Mouse (Mus musculus): ENCODE measurements around the gene Theg. TPM values are rescaled to one million over a fixed set of nuclear protein-coding genes. Genes with fewer than 3 reads are reported as not detected.
A peak's percentile ranks its signal among the peaks of the same experiment; 100 is the strongest.

The Theg gene
- not detected for total RNA-seq (2021)
- long read RNA-seq, experiment 1: 0 reads
- long read RNA-seq, experiment 2: 0 reads

- no peak for DNase-seq (ENCODE audit: low spot score)
These were observed at the start of gene Theg for GRCm38 (mm10) chr10:79587061-79587751. Gene Theg (minus strand): TSS chr10:79587331.

DNA sequence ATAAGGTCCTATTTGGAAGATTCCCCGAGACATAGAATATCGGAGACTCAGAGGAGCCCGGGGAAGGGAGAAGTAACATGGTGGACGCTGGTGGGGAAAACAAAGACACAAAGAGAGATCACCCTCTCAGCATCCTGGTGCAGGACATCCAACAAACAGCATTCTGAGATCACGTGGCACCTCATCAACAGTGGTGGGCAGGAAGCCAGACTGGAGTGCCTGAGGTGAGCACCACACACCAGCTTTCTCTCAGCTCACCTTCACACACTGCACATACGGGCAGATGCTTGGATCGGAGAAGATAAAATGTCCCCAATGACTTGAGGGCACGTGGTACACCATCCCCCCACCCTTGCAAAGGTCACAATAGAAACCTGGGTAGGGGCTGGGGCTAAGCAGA is 49.2 kb upstream of the Theg start:
- no peak for DNase-seq (ENCODE audit: low spot score)

DNA sequence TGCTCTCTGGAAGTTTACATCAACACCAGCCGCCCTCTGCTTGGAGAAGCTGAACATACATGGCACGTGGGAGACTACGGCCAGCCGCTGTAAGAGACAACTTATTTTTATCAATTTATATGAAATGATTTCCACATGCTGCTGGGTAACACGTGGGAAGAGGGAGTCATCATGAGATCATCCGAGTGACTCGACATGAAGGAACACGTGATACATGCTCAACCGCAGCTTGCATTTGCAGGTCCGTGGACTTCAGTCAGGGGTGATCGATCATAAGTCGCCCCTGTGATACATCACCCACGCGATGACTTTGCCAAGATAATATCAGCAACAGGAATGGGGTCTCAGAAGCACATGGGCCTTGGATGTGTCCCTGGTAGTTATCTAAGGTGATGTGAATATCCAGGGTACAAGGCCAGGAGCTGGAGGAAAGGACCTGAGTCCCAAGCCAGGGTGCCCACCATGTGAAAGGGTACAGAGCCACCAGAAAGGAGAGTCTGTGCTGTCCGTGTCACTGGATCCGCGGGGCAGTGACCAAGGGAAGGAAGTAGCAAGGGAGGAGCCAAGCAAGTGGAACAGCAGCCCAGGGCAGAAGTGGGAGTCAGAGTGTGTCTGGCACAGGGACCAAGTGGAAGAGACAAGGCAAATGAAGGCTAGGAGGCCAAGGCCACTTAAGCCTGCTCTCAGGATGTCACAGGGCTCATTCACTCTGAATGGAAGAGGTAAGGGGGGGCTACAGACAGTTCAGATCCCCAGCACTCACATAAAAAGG is 46.1 kb upstream of the Theg start:
- no peak for DNase-seq (ENCODE audit: low spot score)

DNA sequence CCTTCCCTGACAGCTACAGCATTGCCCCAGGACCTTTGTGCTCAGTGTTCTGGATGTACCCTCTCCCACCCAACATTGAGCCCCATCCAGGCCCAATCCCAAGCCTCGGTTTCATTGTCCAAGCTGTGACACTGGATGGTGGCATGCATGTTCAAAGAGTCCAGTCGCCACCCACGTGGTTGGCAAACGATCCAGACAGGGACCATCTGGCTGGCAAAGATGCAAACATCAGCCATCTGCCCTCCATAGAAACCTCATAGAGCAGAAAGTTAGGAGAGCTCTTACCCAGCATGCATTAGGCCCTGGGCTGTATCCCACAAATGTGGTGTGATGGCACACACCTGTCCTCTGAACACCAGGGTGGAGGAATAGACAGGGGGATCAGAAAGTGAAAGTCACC is 44.3 kb upstream of the Theg start:
- DNase-seq (ENCODE audit: low spot score): no peak

- no peak for DNase-seq (ENCODE audit: low spot score)
These were observed 41.2 kb upstream of the Theg start for GRCm38 (mm10) chr10:79628377-79628776.

GRCm38 (mm10) chr10:79626156-79626555 is 39.0 kb upstream of the Theg start:
- DNase-seq (ENCODE audit: low spot score): no peak

- no peak for DNase-seq (ENCODE audit: low spot score)
These were observed 38.3 kb upstream of the Theg start for GRCm38 (mm10) chr10:79625398-79625797.

GRCm38 (mm10) chr10:79623950-79624349 is 36.8 kb upstream of the Theg start:
- DNase-seq (ENCODE audit: low spot score): peak; percentile 40

GRCm38 (mm10) chr10:79616376-79616775 is 29.2 kb upstream of the Theg start:
- DNase-seq (ENCODE audit: low spot score): no peak

DNA sequence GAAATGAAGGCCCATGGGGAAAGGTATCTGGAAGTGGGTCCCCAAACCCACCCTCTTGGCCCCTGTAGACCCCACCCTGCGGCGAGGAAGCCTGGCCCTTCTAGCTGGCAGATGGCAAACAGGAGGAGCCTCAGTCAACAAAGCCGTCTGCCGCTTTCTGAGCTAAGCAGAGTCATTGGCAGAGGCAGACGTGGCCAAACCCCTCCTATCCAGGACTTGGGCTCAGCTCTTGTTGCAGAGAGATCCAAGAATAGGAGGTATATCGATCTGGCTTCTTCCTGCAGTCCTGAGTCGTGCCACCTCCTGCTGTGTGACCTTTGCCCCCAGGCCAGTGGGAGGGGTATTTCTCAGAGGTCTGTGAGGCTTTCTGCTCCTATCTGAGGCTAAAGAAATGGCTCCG is 28.7 kb upstream of the Theg start:
- no peak for DNase-seq (ENCODE audit: low spot score)

- no peak for DNase-seq (ENCODE audit: low spot score)
These were observed 27.1 kb upstream of the Theg start for GRCm38 (mm10) chr10:79614305-79614643.

DNA sequence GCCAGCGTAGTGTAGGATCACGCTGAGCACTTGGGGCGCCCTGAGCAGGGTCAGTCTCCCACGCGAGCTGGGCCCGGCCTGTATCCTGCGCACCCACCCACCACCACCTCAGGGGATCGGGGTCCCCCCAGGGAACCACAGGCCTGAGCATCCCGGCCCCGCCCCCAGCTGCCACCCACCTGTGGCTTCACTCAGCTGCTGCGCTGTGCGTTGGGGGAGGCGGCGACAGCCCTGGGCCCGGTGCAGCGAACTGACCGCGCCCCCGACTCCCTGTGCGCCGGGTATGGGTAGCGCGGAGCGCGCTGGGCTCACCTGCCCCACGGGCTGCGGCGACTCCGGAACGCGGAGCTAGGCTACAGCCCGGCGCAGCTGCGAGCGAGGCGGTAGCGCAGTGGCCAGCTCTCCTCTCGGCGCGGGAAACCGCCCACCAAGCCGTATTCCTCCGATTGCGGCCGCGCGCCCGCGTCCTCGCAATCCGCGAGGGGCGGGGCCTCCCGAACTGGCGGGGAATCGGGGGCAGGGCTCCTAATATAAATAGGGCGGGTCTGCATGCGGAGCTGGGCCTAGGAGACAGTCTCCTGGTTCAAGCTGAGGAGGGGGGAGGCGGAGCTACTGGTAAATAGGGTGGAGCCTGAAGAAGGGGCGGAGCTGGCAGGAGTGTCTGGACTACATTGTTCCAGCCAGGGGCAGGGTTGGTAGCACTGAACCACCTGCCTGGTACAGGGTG is 26.6 kb upstream of the Theg start, which contains the start of gene C2cd4c:
Gene C2cd4c, minus strand, starts transcription at position 448 of the 727 bp plus-strand sequence.
- DNase-seq (ENCODE audit: low spot score): peak; percentile 59

- DNase-seq (ENCODE audit: low spot score): no peak
These were observed 25.3 kb upstream of the Theg start for GRCm38 (mm10) chr10:79612192-79613135.

DNA sequence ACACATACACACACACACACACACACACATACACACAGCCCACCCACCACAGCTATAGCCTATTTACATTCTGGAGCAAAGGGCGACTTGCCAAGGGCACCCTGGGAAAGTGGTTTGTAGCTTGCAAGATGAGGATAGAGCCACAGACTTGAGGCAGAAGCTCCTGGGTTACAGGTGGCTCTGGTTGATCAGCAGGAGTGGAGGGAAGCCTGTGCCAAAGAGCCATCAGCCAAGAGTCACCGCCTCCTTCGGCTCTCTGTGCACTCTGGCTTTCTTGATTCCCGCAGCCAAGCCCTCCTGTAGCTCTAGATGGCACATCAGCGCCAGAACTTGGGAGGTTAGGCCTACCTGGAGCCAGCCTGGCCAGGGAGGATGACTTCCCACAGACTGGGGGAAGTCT is 24.2 kb upstream of the Theg start:
- no peak for DNase-seq (ENCODE audit: low spot score)

GRCm38 (mm10) chr10:79609276-79609675 is 22.1 kb upstream of the Theg start:
- no peak for DNase-seq (ENCODE audit: low spot score)

DNA sequence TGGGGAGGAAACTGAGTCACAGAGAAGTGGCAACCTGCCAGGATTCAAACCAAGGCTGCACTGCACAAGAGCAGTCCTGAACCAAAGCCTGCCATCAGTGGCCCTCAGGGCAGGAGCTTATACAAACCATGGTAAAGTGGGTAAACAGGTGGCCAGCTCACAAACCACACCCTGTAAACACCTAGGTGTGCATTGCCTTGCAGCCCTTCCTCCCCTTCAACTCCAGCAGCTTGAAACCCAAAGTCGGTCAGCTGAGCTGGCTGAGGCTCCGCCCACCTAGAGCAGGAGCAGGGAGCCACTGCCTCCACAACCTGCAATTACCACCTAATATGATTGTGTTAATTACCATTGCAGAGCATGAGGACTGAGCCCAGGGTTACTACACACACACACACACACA is 20.8 kb upstream of the Theg start:
- DNase-seq (ENCODE audit: low spot score): no peak

DNA sequence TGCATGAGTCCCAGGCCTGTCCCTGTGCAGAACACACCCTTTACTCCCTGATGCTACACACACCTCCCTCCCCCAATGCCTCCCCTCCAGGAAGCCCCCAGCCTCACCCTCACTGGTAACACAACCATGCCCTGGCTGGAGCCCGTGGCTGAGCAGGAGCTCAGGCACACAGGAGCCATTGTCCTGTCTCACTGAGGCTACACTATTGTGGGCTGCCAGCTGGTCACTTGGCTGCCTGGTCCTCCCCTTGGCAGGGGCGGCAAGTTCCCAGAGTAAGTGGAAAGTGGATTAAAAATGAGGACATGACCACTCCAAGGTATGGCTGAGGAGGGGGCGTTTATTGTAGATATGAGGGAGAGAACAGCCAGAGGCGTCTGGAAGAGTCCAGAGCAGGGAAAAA is 19.4 kb upstream of the Theg start:
- no peak for DNase-seq (ENCODE audit: low spot score)

GRCm38 (mm10) chr10:79597936-79598230 is 10.8 kb upstream of the Theg start:
- DNase-seq (ENCODE audit: low spot score): no peak

DNA sequence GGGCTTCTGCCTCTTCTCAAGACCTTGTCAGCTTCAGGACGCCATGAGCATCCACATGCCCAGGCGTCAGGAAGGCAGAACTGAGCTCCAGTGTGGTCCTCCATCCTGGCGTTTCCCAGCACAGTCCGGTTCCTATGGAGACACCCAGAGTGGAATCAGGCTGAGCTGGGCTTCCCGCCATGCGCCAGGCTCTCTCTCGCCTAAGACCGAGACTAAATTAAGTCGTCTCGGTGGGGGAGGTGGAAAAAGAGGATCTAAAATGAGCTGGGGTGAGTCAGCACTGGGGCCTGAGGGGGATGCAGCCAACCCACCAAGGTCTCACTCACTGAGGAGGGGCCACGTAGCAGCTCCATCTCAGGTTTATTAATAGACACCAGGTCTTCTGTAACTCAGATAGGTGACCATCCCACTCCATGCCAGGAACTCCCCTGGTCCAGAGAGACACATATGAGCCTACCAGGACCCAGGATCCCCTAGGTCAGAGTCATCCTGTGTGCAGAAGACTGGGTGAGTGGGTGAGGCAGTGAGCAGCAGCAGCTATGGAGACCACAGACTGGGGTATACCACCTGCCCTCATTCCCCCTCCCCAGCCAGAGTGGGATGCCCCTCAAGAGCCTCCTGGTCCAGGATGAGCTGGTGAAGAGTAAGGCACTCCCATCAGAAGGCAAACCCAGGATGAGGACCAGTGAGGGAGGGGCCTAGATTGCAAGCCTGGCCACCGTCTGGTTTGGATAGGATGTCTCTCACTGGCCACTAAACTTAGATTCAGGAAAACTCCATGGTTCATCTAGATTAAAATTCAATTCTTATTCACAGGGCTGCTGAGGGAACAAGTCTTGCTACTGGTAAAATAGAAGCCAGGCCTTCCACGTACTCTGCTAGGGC is 10.2 kb upstream of the Theg start:
- DNase-seq (ENCODE audit: low spot score): no peak

DNA sequence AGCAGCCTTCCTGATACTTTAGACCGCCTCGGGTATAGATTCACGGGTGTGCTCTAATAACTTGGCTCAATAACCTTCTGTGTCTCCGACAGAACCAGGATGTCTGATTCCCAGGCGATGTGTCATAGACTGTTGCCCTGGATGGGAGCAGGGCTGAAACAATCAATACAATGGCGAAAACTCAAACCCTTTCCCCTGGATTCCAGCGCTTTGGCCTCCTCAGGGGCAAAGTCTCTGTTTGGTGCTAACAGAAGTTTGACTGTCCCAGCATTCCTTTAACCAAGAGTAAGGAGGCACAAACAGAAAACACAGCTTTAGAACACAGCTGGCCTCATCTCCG is 8.4 kb upstream of the Theg start:
- no peak for DNase-seq (ENCODE audit: low spot score)

All from gastrocnemius, adult 18-20 months (tissue).